Comparison of ENCODE assay signal across 21 mouse cellular contexts in the genomic region with DNA sequence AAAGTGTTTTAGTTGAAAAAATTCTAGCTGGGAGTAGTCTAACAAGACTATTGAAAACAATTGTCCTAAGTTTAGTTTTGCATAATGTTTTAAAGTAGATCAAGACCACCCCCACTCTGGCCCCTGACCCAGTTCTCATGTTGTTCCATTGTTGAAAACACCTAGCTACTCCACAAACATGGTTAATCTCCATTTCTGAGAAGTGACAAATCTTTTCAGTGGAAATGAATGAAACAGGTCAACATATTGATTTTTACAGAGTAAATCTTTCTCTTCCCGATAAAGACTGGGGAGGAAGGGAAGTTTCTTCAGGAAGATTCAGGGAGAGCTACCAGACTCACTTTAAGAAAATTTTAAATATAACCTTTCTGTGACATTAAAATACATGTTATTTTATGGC.
"Had no signal": no experiment of that assay in that cellular context is flagged by ENCODE, and none has a peak within 500 bp of the region (broad histone marks: within the 10 kb centered on the region; RNA-seq: fewer than 3 reads in every experiment).

No protein-coding gene starts in this region.

- ATAC-seq: hindbrain, embryonic 16.5 days; inflammation-experienced regulatory T-cells, adult 6 months; intestine, embryonic 15.5 days; intestine, postnatal 0 days; liver, embryonic 12.5 days had no signal

- H3K4me2 ChIP-seq: heart, embryonic 12.5 days; hindbrain, embryonic 12.5 days; hindbrain, embryonic 14.5 days; intestine, embryonic 15.5 days; limb, embryonic 12.5 days; liver, embryonic 12.5 days had no signal

- H3K4me1 ChIP-seq: heart, embryonic 10.5 days; hindbrain, embryonic 10.5 days; hindbrain, embryonic 12.5 days; intestine, embryonic 15.5 days had no signal

- H3K4me3 ChIP-seq: heart, embryonic 10.5 days; heart, embryonic 12.5 days; hindbrain, embryonic 10.5 days; hindbrain, embryonic 12.5 days; intestine, embryonic 15.5 days; layer of hippocampus, adult 2 months; left cerebral cortex, adult 2 months; limb, embryonic 10.5 days; limb, embryonic 12.5 days; liver, embryonic 12.5 days had no signal

- H3K36me3 ChIP-seq: heart, embryonic 10.5 days; heart, embryonic 12.5 days; hindbrain, embryonic 10.5 days; hindbrain, embryonic 12.5 days; intestine, embryonic 15.5 days; limb, embryonic 10.5 days; limb, embryonic 12.5 days; liver, embryonic 12.5 days had no signal

- DNase-seq: gastrocnemius, postnatal 10 days; kidney, adult 18-20 months; kidney, adult 8-10 months; kidney, postnatal 10 days; kidney, postnatal 25 days; kidney, postnatal 4 days had no signal

- H3K27me3 ChIP-seq: heart, embryonic 12.5 days; hindbrain, embryonic 12.5 days; intestine, embryonic 15.5 days; limb, embryonic 12.5 days; liver, embryonic 12.5 days had no signal

- H3K9me3 ChIP-seq: heart, embryonic 10.5 days; heart, embryonic 12.5 days; hindbrain, embryonic 10.5 days; hindbrain, embryonic 12.5 days; intestine, embryonic 15.5 days; limb, embryonic 10.5 days; limb, embryonic 12.5 days; liver, embryonic 12.5 days had no signal

- H3K9ac ChIP-seq: heart, embryonic 12.5 days; hindbrain, embryonic 12.5 days; hindbrain, embryonic 14.5 days; intestine, embryonic 15.5 days; limb, embryonic 12.5 days; liver, embryonic 12.5 days; liver, embryonic 14.5 days had no signal

- H3K27ac ChIP-seq: heart, embryonic 10.5 days; hindbrain, embryonic 10.5 days; hindbrain, embryonic 12.5 days; hindbrain, embryonic 14.5 days; intestine, embryonic 15.5 days; layer of hippocampus, adult 2 months; left cerebral cortex, adult 2 months; limb, embryonic 10.5 days; limb, embryonic 12.5 days; liver, embryonic 12.5 days; liver, embryonic 14.5 days had no signal
